In genomic region chr16:38636682-38637081, GRCm38 (mm10) we compare ENCODE assay signal across 10 mouse cellular contexts.
DNase-seq lines count a peak whose midpoint lies in the region; ATAC-seq lines count a peak whose summit lies in the region.
"Had no signal": no experiment of that assay in that cellular context is flagged by ENCODE, and none has a peak within 500 bp of the region (broad histone marks: within the 10 kb centered on the region; RNA-seq: fewer than 3 reads in every experiment).

No protein-coding gene starts in this region.

- H3K9me3 ChIP-seq in heart, embryonic 12.5 days (replicated peaks): no peaks in the 10 kb centered on the region

- H3K36me3 ChIP-seq in heart, embryonic 12.5 days: peaks cover 57% of the 10 kb centered on the region

- H3K4me2 ChIP-seq in heart, embryonic 12.5 days: no peak overlapping the region
- H3K4me2 ChIP-seq: liver, embryonic 11.5 days had no signal

- H3K27ac ChIP-seq in heart, embryonic 12.5 days (ENCODE audit: poor library complexity, severe bottlenecking): peak overlapping the region; percentile 32; the same call in 1 of the 2 replicates
- H3K27ac ChIP-seq: kidney, postnatal 0 days had no signal

- H3K4me3 ChIP-seq in heart, embryonic 12.5 days: no peak overlapping the region

- intact Hi-C loops in heart, postnatal 10 days (cut with DNase I): loop anchor here (5.0 to 10.0 kb wide), 2 partner anchors 36 to 68 kb away; no protein-coding TSS in a partner anchor

- DNase-seq in heart, postnatal 10 days: no peak
- DNase-seq in B cell, adult 2 months: peak; percentile 6 to 7
- peak; percentile 61 for DNase-seq in embryo, embryonic 10.5 days (ENCODE audit: low spot score)
- peak; percentile 48 to 56 for DNase-seq in lung, postnatal 4 days
- DNase-seq in kidney, adult 8-10 months: no peak
- DNase-seq in frontal cortex, postnatal 10 days (ENCODE audit: low spot score in 2 of 2): no peak
- DNase-seq in frontal cortex, postnatal 25 days (ENCODE audit: low spot score in 2 of 2): no peak

- no peak overlapping the region for H3K9ac ChIP-seq in heart, embryonic 12.5 days

- WGBS in heart, embryonic 12.5 days: 63% methylated on average over 9 of the region's 9 CpGs

- no peak for ATAC-seq in heart, embryonic 12.5 days (ENCODE audit: insufficient number of reproducible peaks, low FRiP score)

- H3K27me3 ChIP-seq in heart, embryonic 12.5 days (replicated peaks): no peaks in the 10 kb centered on the region

- H3K4me1 ChIP-seq in heart, embryonic 12.5 days (replicated peaks): peaks cover 18% of the 10 kb centered on the region

Comparison
In these comparisons a context has a peak if more than half of its experiments do, and no peak if none do; other contexts are left out.
1. DNase-seq: peak in B cell, adult 2 months (2 of 2), embryo, embryonic 10.5 days (single experiment) and lung, postnatal 4 days (2 of 2); none in heart, postnatal 10 days (0 of 2), kidney, adult 8-10 months (0 of 2), frontal cortex, postnatal 10 days (0 of 2) and frontal cortex, postnatal 25 days (0 of 2).